Mouse (Mus musculus): ENCODE measurements around the gene Olfr813. TPM values are rescaled to one million over a fixed set of nuclear protein-coding genes. Genes with fewer than 3 reads are reported as not detected.

Olfr813 gene
- total RNA-seq (2023), result not detected

GRCm38 (mm10) chr10:129855067-129855466 is at the start of gene Olfr813:
Gene Olfr813, plus strand, starts transcription at chr10:129855367.

GRCm38 (mm10) chr10:129845994-129846393 is 9.2 kb upstream of the Olfr813 start, which contains the start of gene Olfr812:
Gene Olfr812, minus strand, starts transcription at chr10:129846094.

GRCm38 (mm10) chr10:129879751-129880150 is 24.6 kb downstream of the Olfr813 start, which contains the start of gene Olfr814:
Gene Olfr814, minus strand, starts transcription at chr10:129879851.

GRCm38 (mm10) chr10:129905767-129906166 is 50.6 kb downstream of the Olfr813 start, which contains the start of gene Olfr815:
Gene Olfr815, minus strand, starts transcription at chr10:129905867.

Other genes starting within 250 kb of the Olfr813 start
- not detected for gene Olfr796, start 242.8 kb upstream of the Olfr813 start, total RNA-seq (2023)
- not detected for gene Olfr798, start 227.4 kb upstream of the Olfr813 start, total RNA-seq (2023)
- gene Olfr799, start 217.9 kb upstream of the Olfr813 start, total RNA-seq (2023), result not detected
- not detected for gene Olfr800, start 197.7 kb upstream of the Olfr813 start, total RNA-seq (2023)
- not detected for gene Olfr801, start 181.5 kb upstream of the Olfr813 start, total RNA-seq (2023)
- gene Olfr802, start 167.2 kb upstream of the Olfr813 start, total RNA-seq (2023), result not detected
- not detected for gene Olfr803, start 161.1 kb upstream of the Olfr813 start, total RNA-seq (2023)
- not detected for gene Olfr804, start 152.2 kb upstream of the Olfr813 start, total RNA-seq (2023)
- not detected for gene Olfr805, start 126.0 kb upstream of the Olfr813 start, total RNA-seq (2023)
- gene Olfr806, start 113.4 kb upstream of the Olfr813 start, total RNA-seq (2023), result not detected
- gene Olfr807, start 97.6 kb upstream of the Olfr813 start, total RNA-seq (2023), result not detected
- not detected for gene Olfr808, start 89.9 kb upstream of the Olfr813 start, total RNA-seq (2023)
- not detected for gene Olfr809, start 80.7 kb upstream of the Olfr813 start, total RNA-seq (2023)
- gene Olfr810, start 60.5 kb upstream of the Olfr813 start, total RNA-seq (2023), result not detected
- not detected for gene Olfr811, start 51.0 kb upstream of the Olfr813 start, total RNA-seq (2023)
- gene Olfr812, start 9.3 kb upstream of the Olfr813 start, total RNA-seq (2023), result not detected
- not detected for gene Olfr814, start 24.5 kb downstream of the Olfr813 start, total RNA-seq (2023)
- not detected for gene Olfr815, start 50.5 kb downstream of the Olfr813 start, total RNA-seq (2023)
- gene Olfr816, start 60.2 kb downstream of the Olfr813 start, total RNA-seq (2023), result not detected
- not detected for gene Olfr818, start 93.7 kb downstream of the Olfr813 start, total RNA-seq (2023)
- gene Olfr819, start 111.9 kb downstream of the Olfr813 start, total RNA-seq (2023), result not detected
- not detected for gene Olfr247, start 120.8 kb downstream of the Olfr813 start, total RNA-seq (2023)
- not detected for gene Gm10310, start 129.7 kb downstream of the Olfr813 start, total RNA-seq (2023)
- not detected for gene Olfr820, start 157.3 kb downstream of the Olfr813 start, total RNA-seq (2023)
- not detected for gene Olfr821, start 175.0 kb downstream of the Olfr813 start, total RNA-seq (2023)
- not detected for gene Olfr822, start 215.8 kb downstream of the Olfr813 start, total RNA-seq (2023)

All from CD4-positive naive resting alpha-beta T cell, adult 57 days (primary cell).